In genomic region chr7:112953777-112954291, GRCm38 (mm10) we compare ENCODE assay signal across 8 mouse cellular contexts. TPM values are rescaled to one million over a fixed set of nuclear protein-coding genes. Genes with fewer than 3 reads are reported as not detected.
DNase-seq lines count a peak whose midpoint lies in the region; ATAC-seq and TF ChIP-seq lines count a peak whose summit lies in the region.

Rassf10 (plus strand) TSS chr7:112953962.

- no peak for TF ChIP-seq CTCF in lung, adult 2 months (IDR thresholded peaks at IDR 0.05; ENCODE audit: insufficient read depth, low read length)

- peak within 1 kb of the TSS; percentile 93 for H3K4me2 ChIP-seq in embryonic facial prominence, embryonic 15.5 days (replicated peaks)
- peak within 1 kb of the TSS; percentile 93 for H3K4me2 ChIP-seq in heart, embryonic 12.5 days
- peak within 1 kb of the TSS; percentile 91 for H3K4me2 ChIP-seq in kidney, embryonic 15.5 days

- peak; percentile 87 for ATAC-seq in embryonic facial prominence, embryonic 15.5 days (ENCODE audit: insufficient number of reproducible peaks, low FRiP score, low TSS enrichment, low read depth)
- ATAC-seq in heart, embryonic 12.5 days (ENCODE audit: insufficient number of reproducible peaks, low FRiP score), result peak; percentile 91
- peak; percentile 95 for ATAC-seq in kidney, embryonic 15.5 days (replicated peaks; ENCODE audit: low FRiP score)

- no peaks in the 10 kb centered on the region for H3K9me3 ChIP-seq in embryonic facial prominence, embryonic 15.5 days (replicated peaks)
- H3K9me3 ChIP-seq in heart, embryonic 12.5 days (replicated peaks), result no peaks in the 10 kb centered on the region
- H3K9me3 ChIP-seq in kidney, embryonic 15.5 days (replicated peaks), result no peaks in the 10 kb centered on the region

- H3K4me1 ChIP-seq in embryonic facial prominence, embryonic 15.5 days, result peaks cover 35% of the 10 kb centered on the region
- peaks cover 26% of the 10 kb centered on the region for H3K4me1 ChIP-seq in heart, embryonic 12.5 days (replicated peaks)
- H3K4me1 ChIP-seq in kidney, embryonic 15.5 days, result peaks cover 53% of the 10 kb centered on the region
- H3K4me1 ChIP-seq in lung, adult 2 months (ENCODE audit: control insufficient read depth, insufficient read depth, low read length), result peaks cover 6% of the 10 kb centered on the region; the same call in 1 of the 2 replicates

- H3K27ac ChIP-seq in embryonic facial prominence, embryonic 15.5 days (replicated peaks), result no peak within 1 kb of the TSS
- H3K27ac ChIP-seq in heart, embryonic 12.5 days (ENCODE audit: poor library complexity, severe bottlenecking), result no peak within 1 kb of the TSS
- H3K27ac ChIP-seq in kidney, embryonic 15.5 days, result peak within 1 kb of the TSS; percentile 85

- peaks cover 37% of the 10 kb centered on the region for H3K27me3 ChIP-seq in embryonic facial prominence, embryonic 15.5 days
- H3K27me3 ChIP-seq in heart, embryonic 12.5 days (replicated peaks), result peaks cover 30% of the 10 kb centered on the region
- H3K27me3 ChIP-seq in kidney, embryonic 15.5 days, result peaks cover 29% of the 10 kb centered on the region

- peak within 1 kb of the TSS; percentile 54 for H3K4me3 ChIP-seq in embryonic facial prominence, embryonic 15.5 days (replicated peaks)
- H3K4me3 ChIP-seq in heart, embryonic 12.5 days, result peak within 1 kb of the TSS; percentile 53
- peak within 1 kb of the TSS; percentile 65 for H3K4me3 ChIP-seq in kidney, embryonic 15.5 days (replicated peaks)
- H3K4me3 ChIP-seq in lung, adult 2 months (replicated peaks; ENCODE audit: extremely low read depth, low read depth, low read length), result peak within 1 kb of the TSS; percentile 40

- H3K9ac ChIP-seq in embryonic facial prominence, embryonic 15.5 days, result peak within 1 kb of the TSS; percentile 23; the same call in 1 of the 2 replicates
- H3K9ac ChIP-seq in heart, embryonic 12.5 days, result peak within 1 kb of the TSS; percentile 71
- H3K9ac ChIP-seq in kidney, embryonic 15.5 days, result peak within 1 kb of the TSS; percentile 64

- no peaks in the 10 kb centered on the region for H3K36me3 ChIP-seq in embryonic facial prominence, embryonic 15.5 days
- no peaks in the 10 kb centered on the region for H3K36me3 ChIP-seq in heart, embryonic 12.5 days
- no peaks in the 10 kb centered on the region for H3K36me3 ChIP-seq in kidney, embryonic 15.5 days

- DNase-seq in thymus, postnatal 14 days, result peak; percentile 3
- no peak for DNase-seq in thymus, postnatal 0 days (ENCODE audit: low spot score)
- DNase-seq in lung, adult 2 months, result peak; percentile 79
- DNase-seq in ovary, adult 18-20 months (ENCODE audit: low spot score), result peak; percentile 87
- DNase-seq in c-Kit-positive CD71-positive TER-119-positive erythroid progenitor cells, embryonic 14.5 days (ENCODE audit: low spot score), result no peak

- WGBS in embryonic facial prominence, embryonic 15.5 days, result under 1% methylated on average over 41 of the region's 41 CpGs
- WGBS in heart, embryonic 12.5 days, result under 1% methylated on average over 41 of the region's 41 CpGs
- WGBS in kidney, embryonic 15.5 days, result under 1% methylated on average over 41 of the region's 41 CpGs
- WGBS in lung, adult 2 months, result under 1% methylated on average over 41 of the region's 41 CpGs

- TF ChIP-seq POLR2A in lung, adult 2 months (IDR thresholded peaks at IDR 0.05; ENCODE audit: borderline replicate concordance, extremely low read depth, low read depth, low read length), result peak; percentile 52; the same call in 1 of the 2 replicates

RNA-seq across cellular contexts. Expression of gene Rassf10, which starts in this region (rescaled TPM):
- 0.92 and 1.0 TPM in 2 replicates for polyA plus RNA-seq in thymus, postnatal 0 days (2015; fragmentation: Nextera tagmentation; extraction: Ambion mirVana)
- 5.6 and 7.0 TPM in 2 replicates for polyA plus RNA-seq in embryonic facial prominence, embryonic 15.5 days (2015; fragmentation: Nextera tagmentation; extraction: Ambion mirVana)
- polyA plus RNA-seq in heart, embryonic 12.5 days (2016; fragmentation: Nextera tagmentation; extraction: Ambion mirVana), result 2.7 and 2.8 TPM in 2 replicates
- 19.8 and 20.4 TPM in 2 replicates for polyA plus RNA-seq in kidney, embryonic 15.5 days (2015; fragmentation: Nextera tagmentation; extraction: Ambion mirVana)
- polyA plus RNA-seq in lung, adult 2 months (2012; rRNA removed), result 1.7 and 2.2 TPM in 2 replicates

Comparison
In these comparisons a context has a peak if more than half of its experiments do, and no peak if none do; other contexts are left out.
1. DNase-seq: peak in thymus, postnatal 14 days (single experiment), lung, adult 2 months (single experiment) and ovary, adult 18-20 months (single experiment); none in thymus, postnatal 0 days (single experiment) and c-Kit-positive CD71-positive TER-119-positive erythroid progenitor cells, embryonic 14.5 days (single experiment).
2. Peak in every context shown above with its lines, with median percentiles within 50 percentile points of each other: ATAC-seq, H3K4me2 ChIP-seq, H3K4me3 ChIP-seq and H3K9ac ChIP-seq.